Mouse (Mus musculus) monocyte, adult 2 months (primary cell): Measurements from ENCODE around the gene Selenon.
A peak's percentile ranks its signal among the peaks of the same experiment; 100 is the strongest.
"Not testable (repeated sequence)": the region's sequence is repeated elsewhere in the genome, so short reads cannot be mapped to it uniquely, and the experiment has no call there.

Experiments used
- DNase-seq, 2 experiments: peaks; one replicate each; pipeline ENCODE4 v3.0.0; 2022; ENCODE audit warnings: low spot score in 2 of 2, low read depth in 1 of 2

Selenon gene

DNA sequence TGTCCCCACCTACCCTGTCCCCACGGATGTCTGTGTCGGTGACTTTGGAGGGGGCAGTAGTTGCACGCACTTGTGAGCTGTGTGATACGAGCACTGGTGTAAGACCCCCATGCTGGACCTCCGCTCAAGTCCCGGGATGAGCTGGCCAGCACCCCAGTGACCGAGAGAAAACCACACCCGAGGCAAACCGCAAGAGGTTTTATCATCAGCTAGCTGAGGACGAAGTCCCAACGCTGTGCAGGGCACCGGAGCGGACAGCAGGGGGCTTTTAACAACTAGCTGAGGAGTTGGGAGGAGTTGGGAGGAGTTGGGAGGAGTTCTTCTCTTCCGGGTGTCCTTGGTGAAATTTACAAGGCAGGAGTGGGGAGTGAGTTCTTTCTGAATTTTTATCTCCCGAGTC, 39.2 kb downstream of the Selenon start:
- peak; percentile 45 to 50 for DNase-seq

DNA sequence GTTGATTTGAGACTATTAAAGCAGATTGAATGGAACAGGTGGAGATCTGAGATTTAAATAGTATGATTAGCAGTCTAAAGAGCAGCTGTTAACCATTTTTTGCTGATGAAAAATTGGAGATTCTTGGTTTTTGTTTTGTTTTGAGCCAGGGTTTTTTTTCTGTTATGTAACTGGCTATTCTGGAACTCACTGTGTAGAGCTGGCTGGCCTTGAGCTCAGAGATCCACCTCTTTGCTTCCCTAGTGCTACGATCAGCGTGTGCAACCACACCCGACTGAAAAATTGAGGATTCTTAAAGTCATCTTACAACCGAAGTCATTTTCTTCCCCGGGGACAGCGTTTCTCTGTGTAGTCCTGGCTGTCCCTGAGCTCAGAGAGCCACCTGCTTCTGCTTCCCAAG, 40.2 kb downstream of the Selenon start:
- DNase-seq = no peak

DNA sequence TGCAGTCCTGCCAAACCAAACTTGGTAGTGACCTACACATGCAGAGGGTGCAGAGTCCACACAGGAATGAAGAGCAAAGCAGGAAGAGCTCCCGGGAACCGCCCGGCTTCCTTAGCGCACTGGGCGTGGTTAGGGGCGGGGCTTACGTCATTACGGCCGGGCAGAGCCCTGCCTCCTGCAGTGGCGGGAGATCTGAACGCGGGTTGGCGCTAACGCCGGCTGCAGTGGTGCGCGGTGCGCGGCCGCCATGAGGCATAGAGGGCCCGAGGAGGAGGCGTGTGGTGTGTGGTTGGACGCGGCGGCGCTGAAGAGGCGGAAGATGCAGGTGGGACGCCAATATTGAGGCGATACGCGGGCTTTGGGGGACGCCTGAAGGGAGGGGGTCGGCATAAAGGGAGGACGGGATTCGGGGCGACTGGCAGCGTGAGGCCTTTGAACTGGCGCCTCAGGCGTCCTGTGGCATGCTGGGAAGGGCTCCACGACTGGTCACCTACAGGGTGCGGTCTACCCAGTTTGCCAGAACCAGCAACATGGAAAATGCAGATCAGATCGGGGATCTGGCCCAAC, 41.0 kb downstream of the Selenon start, which contains the start of gene Aunip:
Gene Aunip (plus strand): TSS at position 155 of the 567 bp plus-strand sequence.
- DNase-seq = peak; percentile 38 to 62

DNA sequence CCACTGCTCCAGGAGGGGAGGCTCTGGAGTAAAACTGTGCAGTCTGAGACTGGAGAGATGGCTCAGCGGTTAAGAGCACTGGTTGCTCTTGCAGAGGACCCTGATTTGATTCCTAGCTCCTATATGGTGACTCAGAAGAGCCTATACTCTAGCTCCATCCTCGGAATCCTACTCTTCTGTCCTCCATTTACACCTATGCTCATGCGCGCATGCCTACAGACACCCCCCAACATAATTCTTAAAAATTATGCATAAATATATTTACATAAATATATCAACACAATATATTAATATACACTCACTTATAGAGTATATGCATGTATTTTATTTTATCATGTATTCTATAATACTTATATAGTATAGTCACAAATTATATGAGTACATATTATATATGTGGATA, 41.6 kb downstream of the Selenon start:
- no peak for DNase-seq

DNA sequence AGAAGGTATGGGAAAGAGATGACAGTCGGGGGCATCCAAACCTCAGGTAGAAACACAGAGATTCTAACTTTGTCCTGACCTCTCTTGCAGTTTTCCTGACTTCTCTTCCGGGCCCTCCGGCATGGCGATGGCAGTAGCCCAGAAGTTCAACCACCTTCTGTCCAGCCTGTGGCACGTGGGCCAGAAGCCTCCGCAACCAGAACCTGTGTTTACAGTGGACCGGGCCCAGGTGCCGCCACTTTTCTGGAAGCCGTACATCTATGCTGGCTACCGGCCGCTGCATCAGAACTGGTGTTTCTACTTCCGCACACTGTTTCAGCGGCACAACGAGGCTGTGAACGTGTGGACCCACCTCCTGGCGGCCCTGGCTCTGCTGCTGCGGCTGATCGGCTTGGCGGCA, 45.3 kb downstream of the Selenon start:
- DNase-seq = no peak

DNA sequence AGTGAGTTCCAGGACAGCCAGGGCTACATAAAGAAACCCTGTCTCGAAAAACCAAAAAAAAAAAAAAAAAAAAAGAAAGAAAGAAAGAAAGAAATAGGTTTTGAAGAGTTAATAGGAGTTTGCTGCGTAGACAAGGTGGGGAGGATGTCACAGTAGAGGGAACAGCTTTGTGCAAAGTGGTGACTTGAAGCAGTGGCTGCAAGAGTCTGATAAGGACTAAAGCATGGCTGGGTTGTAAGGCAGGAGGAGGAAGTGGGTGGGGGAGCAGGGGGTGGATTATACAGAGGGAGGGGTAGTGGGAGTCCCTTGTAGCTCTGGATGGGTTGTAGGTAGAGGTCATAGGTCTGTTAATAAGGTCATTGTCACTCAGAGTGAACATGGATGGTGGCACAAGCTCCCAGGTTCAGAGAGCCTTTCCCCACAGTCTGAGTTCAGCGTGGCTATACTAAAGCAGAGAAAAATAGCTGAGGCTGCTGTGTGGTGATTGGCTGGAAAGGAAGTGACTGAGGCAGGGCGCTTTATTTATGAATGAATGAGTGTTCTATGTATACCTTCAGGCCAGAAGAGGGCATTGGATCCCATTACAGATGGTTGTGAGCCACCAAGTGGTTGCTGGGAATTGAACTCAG, 45.9 kb downstream of the Selenon start:
- DNase-seq = no peak

DNA sequence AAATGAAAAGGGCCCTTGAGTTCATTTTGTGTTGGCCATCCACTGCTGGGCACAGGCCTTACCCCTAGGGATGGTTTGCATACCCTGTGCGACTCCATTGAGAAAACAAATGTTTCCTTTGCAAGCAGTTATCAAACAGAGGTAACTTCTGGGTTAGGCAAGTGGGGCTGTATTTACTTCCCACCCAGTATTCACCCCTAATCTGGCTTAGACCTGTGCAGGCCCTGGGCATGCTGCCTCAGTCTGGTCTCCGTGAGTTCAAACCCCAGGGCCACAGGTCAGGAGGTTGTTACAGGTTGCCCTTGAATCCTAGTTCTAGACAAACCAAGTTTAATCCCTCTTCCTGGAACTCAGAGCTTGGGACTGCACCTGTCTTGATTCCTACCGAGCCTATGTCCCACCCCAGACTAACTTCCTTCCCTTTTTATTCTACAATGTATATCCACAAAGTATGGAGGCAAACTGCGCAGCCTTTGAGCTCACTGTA, 46.6 kb downstream of the Selenon start:
- DNase-seq = no peak

DNA sequence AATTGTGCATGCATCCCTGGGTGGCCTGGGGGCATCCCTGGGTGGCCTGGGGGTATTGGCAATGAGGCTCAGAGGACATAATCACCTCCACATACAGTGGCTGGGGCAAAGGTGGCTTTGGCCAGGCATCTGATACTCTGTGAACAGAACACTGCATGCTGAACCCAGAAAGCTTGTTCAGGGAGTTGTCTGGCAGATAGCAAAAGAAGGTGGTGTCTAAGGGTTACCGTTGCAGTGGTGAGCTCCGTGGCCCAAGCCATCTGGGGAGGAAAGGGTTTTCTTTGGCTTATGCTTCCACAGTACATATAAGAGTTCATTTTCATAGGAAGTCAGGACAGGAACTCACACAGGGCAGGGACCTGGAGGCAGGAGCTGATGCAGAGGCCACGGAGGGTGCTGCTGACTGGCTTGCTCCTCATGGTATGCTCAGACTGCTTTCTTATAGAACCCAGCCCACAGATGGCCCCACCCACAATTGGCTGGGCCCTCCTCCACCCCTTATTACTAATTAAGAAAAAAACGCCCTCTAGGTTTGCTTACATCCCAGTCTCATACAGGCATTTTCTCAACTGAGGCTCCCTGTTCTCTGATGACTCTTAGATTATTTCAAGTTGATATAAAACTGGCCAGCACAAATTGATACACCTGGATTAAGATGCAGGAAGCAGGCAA, 48.1 kb downstream of the Selenon start:
- no peak for DNase-seq

DNA sequence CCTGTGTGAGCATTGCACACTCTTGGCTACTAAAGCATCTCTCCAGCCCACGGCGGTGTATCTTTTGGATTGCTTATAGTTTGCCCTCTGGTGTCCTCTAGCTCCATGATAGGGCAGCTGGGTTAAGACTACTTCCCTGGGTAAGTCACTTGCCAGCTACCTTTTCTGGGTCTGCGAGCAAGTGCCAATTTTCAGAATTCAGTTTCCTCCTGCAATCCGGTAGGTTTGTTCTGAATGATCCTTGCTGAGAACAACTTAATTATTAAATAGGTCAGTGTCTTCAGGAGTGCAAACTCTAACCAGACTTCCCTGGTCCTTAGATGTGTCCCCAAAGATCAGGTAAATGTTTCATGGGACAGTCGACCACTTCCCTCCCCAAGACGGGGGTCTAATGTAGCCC, 50.9 kb downstream of the Selenon start:
- DNase-seq = no peak

DNA sequence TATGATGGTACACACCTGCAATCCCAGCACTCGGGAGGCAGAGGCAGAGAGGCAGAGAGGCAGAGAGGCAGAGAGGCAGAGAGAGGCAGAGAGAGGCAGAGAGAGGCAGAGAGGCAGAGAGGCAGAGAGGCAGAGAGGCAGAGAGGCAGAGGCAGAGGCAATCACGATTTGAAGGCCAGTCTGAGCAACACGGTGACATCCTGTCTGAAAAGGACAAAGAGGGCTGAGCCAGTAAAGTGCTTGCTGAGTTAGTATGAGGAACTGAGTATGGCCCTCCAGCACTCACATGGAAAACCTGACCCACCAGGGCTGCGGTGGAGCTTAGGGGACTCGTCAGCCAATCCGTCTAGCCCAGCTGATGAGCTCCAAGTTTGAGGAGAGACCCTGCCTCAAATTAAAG, 53.0 kb downstream of the Selenon start:
- not testable (repeated sequence) for DNase-seq

DNA sequence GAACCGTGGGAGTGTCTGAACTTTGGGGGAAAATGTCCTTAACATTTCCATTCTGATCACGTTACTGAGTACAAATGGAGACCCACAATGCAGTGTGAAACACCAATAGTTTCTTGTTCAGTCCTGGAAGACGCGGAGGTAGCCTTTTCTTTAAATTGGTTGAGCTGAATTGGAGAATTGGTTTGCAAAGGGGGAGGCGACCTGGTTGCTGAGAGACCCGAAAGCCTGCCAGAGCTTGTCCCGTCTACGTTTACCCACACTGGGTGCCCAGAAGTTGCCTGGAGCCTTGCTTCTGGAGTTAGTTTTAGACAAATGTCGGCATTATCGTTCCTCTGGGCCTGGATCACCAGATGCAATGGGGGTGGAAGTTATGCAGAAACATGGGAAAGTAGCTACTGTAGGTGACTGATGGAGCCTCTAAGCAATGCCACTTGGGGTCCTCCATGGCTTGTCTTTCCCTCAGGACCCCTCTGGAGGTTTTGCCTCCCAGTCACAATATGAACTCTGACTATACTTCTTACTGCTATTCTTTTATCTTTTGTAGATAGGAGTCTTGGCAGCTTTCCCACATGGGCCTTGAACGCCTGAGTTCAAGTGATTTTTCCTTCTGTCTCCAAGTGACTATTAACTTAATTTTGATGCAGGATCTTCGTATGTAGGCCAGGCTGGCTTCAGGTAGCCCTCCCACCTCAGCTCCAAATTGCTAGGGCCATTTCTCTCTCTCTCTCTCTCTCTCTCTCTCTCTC, 53.8 kb downstream of the Selenon start:
- no peak for DNase-seq

DNA sequence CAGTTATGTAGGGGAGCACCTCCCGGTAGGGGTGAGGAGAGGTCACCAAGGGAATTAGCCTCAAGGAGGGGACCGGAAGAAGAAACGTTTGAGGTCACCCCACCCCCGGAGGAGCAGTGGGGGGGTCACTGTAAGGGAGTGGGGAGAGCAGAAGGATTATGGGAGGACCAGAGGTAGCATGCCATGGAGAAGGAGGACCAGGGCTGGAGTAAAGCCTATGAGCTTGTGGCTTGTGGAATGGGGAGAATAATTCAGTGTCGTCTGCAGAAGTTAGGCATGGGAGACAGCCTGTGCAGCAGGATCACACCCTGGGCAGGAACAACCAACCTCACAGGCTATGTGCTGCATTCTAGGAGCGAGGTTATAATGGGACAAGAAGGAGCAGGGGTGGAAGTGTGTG, 54.7 kb downstream of the Selenon start:
- DNase-seq = no peak

DNA sequence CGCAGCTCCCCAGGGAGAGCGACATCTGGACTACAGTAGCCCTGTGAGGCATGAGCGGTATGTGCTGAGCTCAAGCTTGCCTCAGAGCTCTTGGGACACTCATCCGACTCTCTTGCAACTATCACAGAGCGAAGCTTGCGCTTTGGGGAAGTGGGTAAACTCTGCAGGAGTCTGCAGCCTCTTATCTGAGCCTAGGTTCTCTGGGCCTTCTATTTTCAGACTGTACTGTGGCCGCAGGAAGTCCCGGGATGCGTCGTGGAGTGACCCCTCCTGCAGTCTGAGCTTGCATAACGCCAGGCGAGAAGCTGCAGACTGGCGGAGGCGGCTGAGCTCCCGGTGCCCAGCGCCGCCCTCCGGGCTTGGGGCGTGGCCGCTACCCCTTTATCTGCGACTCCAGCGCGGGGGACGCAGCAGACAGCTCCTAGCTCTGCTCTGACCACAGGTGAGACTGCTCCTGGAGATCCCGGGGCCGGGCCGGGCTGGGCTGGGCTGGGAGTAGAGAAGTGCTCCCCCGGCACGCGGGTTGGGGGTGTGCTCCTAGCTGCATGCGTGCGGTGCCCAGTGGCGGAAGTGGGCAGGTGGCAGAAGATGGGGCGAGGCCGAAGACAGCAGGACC, 55.3 kb downstream of the Selenon start, which contains the start of gene Paqr7:
Gene Paqr7 (plus strand): TSS at position 103 of the 616 bp plus-strand sequence.
- peak; percentile 50 to 76 for DNase-seq

DNA sequence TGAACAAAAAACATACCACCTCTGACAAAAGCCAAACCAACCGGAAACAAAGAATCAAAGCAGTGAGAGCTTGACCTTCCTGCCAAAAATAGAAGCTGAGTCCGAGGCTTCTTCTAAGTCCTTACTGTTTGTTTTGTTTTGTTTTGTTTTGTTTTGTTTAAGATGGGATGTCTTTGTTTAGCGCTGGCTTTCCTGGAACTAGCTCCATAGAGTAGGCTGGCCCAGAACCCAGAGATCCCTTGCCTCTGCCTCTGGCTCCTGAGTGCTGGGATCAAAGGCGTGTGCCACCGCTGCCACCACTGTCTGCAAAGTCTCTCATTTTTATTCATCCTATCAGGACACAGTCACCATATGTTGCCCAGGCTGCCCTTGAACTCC, 56.4 kb downstream of the Selenon start:
- no peak for DNase-seq

DNA sequence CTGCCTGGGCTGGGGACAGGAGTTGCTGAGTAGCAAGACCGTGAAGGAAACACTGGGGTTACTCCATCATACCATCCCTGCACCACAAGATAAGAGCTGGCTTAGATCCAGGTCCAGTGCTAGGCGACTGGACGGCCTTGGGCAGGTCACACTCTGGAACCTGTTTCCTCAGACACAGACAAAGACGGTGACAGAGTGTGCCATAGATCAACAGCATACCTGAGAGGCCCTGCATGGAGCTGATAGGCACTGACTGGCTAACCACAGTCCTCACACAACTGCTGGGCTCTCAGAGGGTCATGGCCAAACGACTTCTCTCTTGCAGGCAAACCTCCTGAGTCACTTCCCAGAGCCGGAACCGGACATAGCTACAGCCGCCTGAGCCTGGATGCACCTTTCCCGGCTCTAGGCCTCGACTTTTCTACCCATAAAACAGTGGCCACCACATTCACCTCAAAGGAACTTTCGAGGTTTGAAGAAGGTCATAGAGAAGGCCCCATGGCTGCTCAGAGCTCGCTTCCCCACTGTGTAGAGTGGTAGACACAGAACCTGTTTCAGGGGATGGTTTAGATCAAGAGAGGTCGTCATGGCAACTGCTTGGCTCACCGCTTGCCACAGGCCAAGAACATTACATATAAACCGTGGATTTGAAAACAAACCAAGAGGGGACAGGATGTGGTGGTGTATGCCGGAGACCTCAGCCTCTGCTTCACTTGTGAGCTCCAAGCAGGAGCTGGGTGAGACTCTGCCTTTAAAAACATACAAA, 57.0 kb downstream of the Selenon start:
- DNase-seq = no peak

DNA sequence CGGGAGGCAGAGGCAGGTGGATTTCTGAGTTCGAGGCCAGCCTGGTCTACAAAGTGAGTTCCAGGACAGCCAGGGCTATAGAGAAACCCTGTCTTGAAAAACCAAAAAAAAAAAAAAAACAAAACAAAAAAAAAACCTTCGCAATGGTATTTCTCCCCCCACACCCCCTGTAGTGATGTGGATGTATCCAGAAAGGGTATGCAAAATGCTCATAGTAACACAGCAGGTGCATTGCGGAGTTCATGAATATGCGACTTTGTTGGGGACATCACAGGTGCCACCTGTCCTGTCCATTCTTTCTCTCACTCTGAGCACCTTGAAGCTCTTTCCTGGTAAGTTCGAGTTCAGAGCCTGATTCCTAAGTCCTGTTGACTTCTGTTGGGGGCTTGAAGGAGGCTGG, 57.8 kb downstream of the Selenon start:
- not testable (repeated sequence) for DNase-seq

DNA sequence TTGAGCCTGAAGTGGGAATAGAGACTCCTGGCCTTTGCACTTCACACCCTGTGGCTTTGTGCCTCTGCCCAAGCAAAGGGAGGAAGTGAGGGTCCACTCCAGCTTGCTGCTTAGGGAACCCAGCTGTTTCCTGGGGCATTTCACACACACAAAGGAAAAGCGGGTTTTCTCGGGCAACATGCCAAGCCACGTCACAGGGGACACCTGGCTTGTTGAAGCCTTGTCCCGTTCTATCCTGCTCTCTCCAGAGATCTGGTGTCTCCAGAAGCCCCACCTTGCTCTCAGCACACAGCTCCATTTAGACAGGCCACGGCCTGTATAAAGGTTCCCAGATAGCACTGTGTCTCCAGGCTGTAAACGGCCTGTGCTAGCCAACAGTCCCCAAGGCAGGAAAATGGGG, 60.2 kb downstream of the Selenon start:
- DNase-seq = no peak

DNA sequence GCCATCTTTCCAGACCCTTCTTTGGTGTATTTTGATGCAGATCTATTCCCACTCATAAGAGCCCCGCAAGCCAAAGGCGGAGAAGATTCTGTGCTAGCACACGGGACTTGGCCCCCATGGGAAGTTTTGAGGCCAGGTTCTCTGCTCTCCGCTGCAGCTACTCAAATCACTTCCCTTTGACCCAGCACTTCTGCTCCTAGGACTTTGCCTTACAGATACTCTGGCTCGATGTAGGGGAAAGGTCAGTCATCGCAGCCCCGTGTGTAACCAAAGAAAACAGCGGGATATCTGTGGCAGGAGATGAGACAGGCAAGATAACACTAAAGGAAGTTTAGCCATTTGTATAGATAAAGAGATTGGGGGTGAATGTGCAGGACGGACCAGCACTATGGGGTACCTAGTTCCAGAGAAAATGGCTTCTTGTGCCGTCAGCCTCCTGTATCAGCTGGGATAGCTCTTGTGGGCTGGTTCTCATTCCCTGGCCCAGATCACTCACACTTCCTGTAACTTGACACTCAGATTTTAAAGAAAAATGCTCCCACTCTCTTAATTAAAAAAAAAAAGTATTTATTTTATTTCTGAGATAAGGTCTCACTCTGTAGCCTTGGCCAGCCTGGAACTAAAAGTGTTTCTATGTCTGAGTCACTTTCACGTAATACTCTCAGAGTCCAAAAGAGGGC, 61.8 kb downstream of the Selenon start:
- DNase-seq = no peak

DNA sequence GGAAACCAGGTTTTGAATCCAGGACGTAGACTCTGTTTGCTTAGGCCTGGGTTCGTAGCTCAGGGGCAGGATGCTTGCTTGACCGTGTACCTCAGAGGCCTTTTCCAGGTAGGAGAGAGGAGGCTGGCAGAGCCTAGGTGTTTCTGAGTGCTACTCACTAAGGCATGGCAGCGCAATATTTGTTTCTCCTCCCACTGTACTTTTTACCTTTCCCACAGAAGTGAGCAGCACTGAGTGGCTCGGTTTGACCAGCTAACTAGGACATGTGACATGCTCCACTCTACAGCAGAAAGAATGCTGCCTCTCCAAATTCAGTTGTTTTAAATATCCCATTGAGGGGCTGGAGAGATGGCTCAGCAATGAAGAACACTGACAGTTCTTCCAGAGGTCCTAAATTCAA, 63.8 kb downstream of the Selenon start:
- DNase-seq = no peak
